In the genomic region with DNA sequence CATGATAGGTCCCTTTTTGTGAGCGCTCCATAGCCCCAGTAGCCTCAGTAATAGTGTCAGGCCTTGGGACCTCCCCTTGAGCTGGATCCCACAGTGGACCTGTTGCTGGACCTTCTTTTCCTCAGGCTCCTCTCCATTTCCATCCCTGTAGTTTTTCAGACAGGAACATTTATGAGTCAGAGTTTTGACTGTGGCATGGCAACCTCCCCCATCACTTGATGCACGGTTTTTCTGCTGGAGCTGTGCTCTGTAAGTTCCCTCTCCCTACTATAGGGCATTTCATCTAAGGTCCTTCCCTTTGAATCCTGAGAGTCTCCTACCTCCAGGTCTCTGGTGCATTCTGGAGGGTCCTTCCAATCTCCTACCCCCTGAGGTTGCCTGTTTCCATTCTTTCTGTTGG, we compare ENCODE assay signal across 23 mouse cellular contexts.
DNase-seq lines count a peak whose midpoint lies in the region; ATAC-seq lines count a peak whose summit lies in the region.
"Had no signal": no experiment of that assay in that cellular context is flagged by ENCODE, and none has a peak within 500 bp of the region (broad histone marks: within the 10 kb centered on the region; RNA-seq: fewer than 3 reads in every experiment).

No protein-coding gene starts in this region.

- no peak for DNase-seq in frontal cortex, postnatal 10 days (ENCODE audit: low spot score in 2 of 2)
- peak; percentile 12 for DNase-seq in midbrain, embryonic 11.5 days (ENCODE audit: low spot score, missing footprints)
- DNase-seq in brain, adult 2 months (ENCODE audit: low read depth, low spot score) = peak; percentile 59
- DNase-seq: adrenal gland, adult 8-10 months; adrenal gland, postnatal 25 days; B cell, adult 2 months; cerebellum, adult 11-12 months; cerebellum, adult 2 months; cerebellum, adult 9-10 months; cerebellum, postnatal 10 days; cerebellum, postnatal 25 days; forebrain, postnatal 0 days had no signal

- no peak overlapping the region for H3K9ac ChIP-seq in midbrain, embryonic 11.5 days (ENCODE audit: low read length)
- no peak overlapping the region for H3K9ac ChIP-seq in midbrain, embryonic 13.5 days (replicated peaks)
- H3K9ac ChIP-seq: embryonic facial prominence, embryonic 12.5 days; forebrain, embryonic 13.5 days; forebrain, embryonic 15.5 days; forebrain, postnatal 0 days had no signal

- H3K27me3 ChIP-seq in midbrain, embryonic 11.5 days (ENCODE audit: control insufficient read depth, insufficient read depth, low read length) = no peaks in the 10 kb centered on the region
- no peaks in the 10 kb centered on the region for H3K27me3 ChIP-seq in midbrain, embryonic 13.5 days
- H3K27me3 ChIP-seq: CH12.LX; embryonic facial prominence, embryonic 12.5 days; forebrain, embryonic 13.5 days; forebrain, embryonic 15.5 days had no signal

- WGBS in midbrain, embryonic 11.5 days = 93% methylated on average over 2 of the region's 2 CpGs
- 88% methylated on average over 2 of the region's 2 CpGs for WGBS in midbrain, embryonic 13.5 days

- no peak overlapping the region for H3K27ac ChIP-seq in midbrain, embryonic 11.5 days (ENCODE audit: low read depth, low read length)
- H3K27ac ChIP-seq in midbrain, embryonic 13.5 days = no peak overlapping the region
- H3K27ac ChIP-seq: embryonic facial prominence, embryonic 10.5 days; embryonic facial prominence, embryonic 12.5 days; forebrain, embryonic 13.5 days; forebrain, embryonic 15.5 days had no signal

- no peaks in the 10 kb centered on the region for H3K36me3 ChIP-seq in midbrain, embryonic 11.5 days (ENCODE audit: control insufficient read depth, insufficient read depth, low read length)
- H3K36me3 ChIP-seq in midbrain, embryonic 13.5 days = no peaks in the 10 kb centered on the region
- H3K36me3 ChIP-seq: embryonic facial prominence, embryonic 10.5 days; embryonic facial prominence, embryonic 12.5 days; forebrain, embryonic 15.5 days; G1E had no signal

- no peaks in the 10 kb centered on the region for H3K9me3 ChIP-seq in midbrain, embryonic 11.5 days (ENCODE audit: control insufficient read depth, low read length)
- H3K9me3 ChIP-seq in midbrain, embryonic 13.5 days = no peaks in the 10 kb centered on the region
- H3K9me3 ChIP-seq: embryonic facial prominence, embryonic 10.5 days; embryonic facial prominence, embryonic 12.5 days; forebrain, embryonic 13.5 days; forebrain, embryonic 15.5 days; G1E had no signal

- ATAC-seq in frontal cortex, adult (ENCODE audit: low TSS enrichment) = peak; percentile 69; the same call in 1 of the 2 replicates
- ATAC-seq in midbrain, embryonic 11.5 days (ENCODE audit: low FRiP score) = no peak
- ATAC-seq in midbrain, embryonic 13.5 days = no peak
- ATAC-seq: activated CD4-positive, CD25-positive, alpha-beta regulatory T cell, adult 4 months; CD4-positive, CD25-positive, alpha-beta regulatory T cell, adult 4 months; forebrain, embryonic 13.5 days; forebrain, embryonic 15.5 days; forebrain, postnatal 0 days; Patski had no signal

- no peaks in the 10 kb centered on the region for H3K4me1 ChIP-seq in midbrain, embryonic 11.5 days (ENCODE audit: control insufficient read depth, insufficient read depth, low read length)
- H3K4me1 ChIP-seq in midbrain, embryonic 13.5 days (replicated peaks) = no peaks in the 10 kb centered on the region
- H3K4me1 ChIP-seq: embryonic facial prominence, embryonic 10.5 days; embryonic facial prominence, embryonic 12.5 days; forebrain, embryonic 13.5 days; forebrain, embryonic 15.5 days had no signal

- H3K4me3 ChIP-seq in midbrain, embryonic 11.5 days (ENCODE audit: low read depth, low read length) = no peak overlapping the region
- no peak overlapping the region for H3K4me3 ChIP-seq in midbrain, embryonic 13.5 days (replicated peaks)
- H3K4me3 ChIP-seq: embryonic facial prominence, embryonic 10.5 days; embryonic facial prominence, embryonic 12.5 days; forebrain, embryonic 13.5 days; forebrain, embryonic 15.5 days had no signal

- H3K4me2 ChIP-seq in midbrain, embryonic 11.5 days = no peak overlapping the region
- H3K4me2 ChIP-seq in midbrain, embryonic 13.5 days (replicated peaks) = no peak overlapping the region
- H3K4me2 ChIP-seq: embryonic facial prominence, embryonic 12.5 days; forebrain, embryonic 13.5 days; forebrain, embryonic 15.5 days had no signal

Comparison
In these comparisons a context has a peak if more than half of its experiments do, and no peak if none do; other contexts are left out.
1. DNase-seq: peak in midbrain, embryonic 11.5 days (single experiment) and brain, adult 2 months (single experiment); none in frontal cortex, postnatal 10 days (0 of 2).